Mouse (Mus musculus) megakaryocyte progenitor cell, adult 5-6 weeks (primary cell): ENCODE results near the gene D230025D16Rik. TPM values are rescaled to one million over a fixed set of nuclear protein-coding genes. Genes with fewer than 3 reads are reported as not detected.
"Not testable (repeated sequence)": the region's sequence is repeated elsewhere in the genome, so short reads cannot be mapped to it uniquely, and the experiment has no call there.

Experiments used
- ATAC-seq: replicated peaks from 2 replicates; pipeline ENCODE4 v1.8.0; 2016; ENCODE audit warnings: mild to moderate bottlenecking, moderate TSS enrichment, inconsistent platforms; ENCODE audit not compliant: poor library complexity
- total RNA-seq, 2 experiments: library from RNA; stranded (forward) in 1 of 2; stranded (reverse) in 1 of 2; fragments of 157-497, 149-512 nt in 1 of 2; fragments of 200-1000 nt in 1 of 2; gene quantifications; 2 replicates each; pipeline versions ENCODE4 v1.2.3 to v1.2.4; 2015 to 2017

The D230025D16Rik gene
- total RNA-seq, 2 experiments from 2014 or later, result 21.2 to 31.3 TPM

GRCm38 (mm10) chr8:105290554-105291314, 65.8 kb downstream of the D230025D16Rik start:
- ATAC-seq, result peak; percentile 61

GRCm38 (mm10) chr8:105291364-105291763, 66.4 kb downstream of the D230025D16Rik start:
- ATAC-seq, result not testable (repeated sequence)

GRCm38 (mm10) chr8:105291802-105292201, 66.9 kb downstream of the D230025D16Rik start:
- not testable (repeated sequence) for ATAC-seq

GRCm38 (mm10) chr8:105292471-105292870, 67.5 kb downstream of the D230025D16Rik start:
- ATAC-seq, result no peak

GRCm38 (mm10) chr8:105293405-105293804, 68.5 kb downstream of the D230025D16Rik start:
- no peak for ATAC-seq

GRCm38 (mm10) chr8:105294776-105295175, 69.8 kb downstream of the D230025D16Rik start:
- ATAC-seq, result no peak

GRCm38 (mm10) chr8:105295256-105295655, 70.3 kb downstream of the D230025D16Rik start:
- no peak for ATAC-seq

- no peak for ATAC-seq
Measured at GRCm38 (mm10) chr8:105295895-105296573, 71.1 kb downstream of the D230025D16Rik start, which contains the start of gene Exoc3l. Gene Exoc3l, minus strand, starts transcription at chr8:105296101.

GRCm38 (mm10) chr8:105297511-105298192, 72.7 kb downstream of the D230025D16Rik start, which contains the start of gene E2f4:
Gene E2f4, plus strand, starts transcription at chr8:105297663.
- ATAC-seq, result peak; percentile 89

GRCm38 (mm10) chr8:105298351-105299252, 73.7 kb downstream of the D230025D16Rik start:
- no peak for ATAC-seq

- ATAC-seq, result peak; percentile 53
Measured at GRCm38 (mm10) chr8:105299962-105300361, 75.0 kb downstream of the D230025D16Rik start.

Other genes starting within 250 kb of the D230025D16Rik start
- gene Ces2h, start 224.3 kb upstream of the D230025D16Rik start, total RNA-seq (2015), result not detected in 2 replicates
- gene Ces2h, start 224.3 kb upstream of the D230025D16Rik start, total RNA-seq (2017), result not detected in 2 replicates
- gene Ces3a, start 176.5 kb upstream of the D230025D16Rik start, total RNA-seq (2015), result not detected in 2 replicates
- not detected in 2 replicates for gene Ces3a, start 176.5 kb upstream of the D230025D16Rik start, total RNA-seq (2017)
- gene Ces3b, start 141.4 kb upstream of the D230025D16Rik start, total RNA-seq (2015), result not detected in 2 replicates
- gene Ces3b, start 141.4 kb upstream of the D230025D16Rik start, total RNA-seq (2017), result not detected in 2 replicates
- not detected in 2 replicates for gene Ces4a, start 93.3 kb upstream of the D230025D16Rik start, total RNA-seq (2015)
- gene Ces4a, start 93.3 kb upstream of the D230025D16Rik start, total RNA-seq (2017), result not detected in 2 replicates
- 146 and 152 TPM in 2 replicates for gene Cbfb, start 54.5 kb upstream of the D230025D16Rik start, total RNA-seq (2015)
- gene Cbfb, start 54.5 kb upstream of the D230025D16Rik start, total RNA-seq (2017), result 157 and 178 TPM in 2 replicates
- gene B3gnt9, start 30.0 kb downstream of the D230025D16Rik start, total RNA-seq (2015), result 0.22 and 0.27 TPM in 2 replicates
- 0.17 and 0.37 TPM in 2 replicates for gene B3gnt9, start 30.0 kb downstream of the D230025D16Rik start, total RNA-seq (2017)
- 7.0 and 8.7 TPM in 2 replicates for gene Tradd, start 39.5 kb downstream of the D230025D16Rik start, total RNA-seq (2015)
- gene Tradd, start 39.5 kb downstream of the D230025D16Rik start, total RNA-seq (2017), result 14.2 and 15.4 TPM in 2 replicates
- gene Fbxl8, start 39.5 kb downstream of the D230025D16Rik start, total RNA-seq (2015), result 2.3 and 3.2 TPM in 2 replicates
- 1.2 and 2.3 TPM in 2 replicates for gene Fbxl8, start 39.5 kb downstream of the D230025D16Rik start, total RNA-seq (2017)
- not detected in 2 replicates for gene Hsf4, start 44.7 kb downstream of the D230025D16Rik start, total RNA-seq (2015)
- not detected in 2 replicates for gene Hsf4, start 44.7 kb downstream of the D230025D16Rik start, total RNA-seq (2017)
- gene Nol3, start 51.0 kb downstream of the D230025D16Rik start, total RNA-seq (2015), result not detected in 2 replicates
- 0.04 TPM in 1 of 2 replicates, not detected in the other for gene Nol3, start 51.0 kb downstream of the D230025D16Rik start, total RNA-seq (2017)
- 2.1 and 4.2 TPM in 2 replicates for gene 4931428F04Rik, start 64.7 kb downstream of the D230025D16Rik start, total RNA-seq (2015)
- 1.5 and 1.8 TPM in 2 replicates for gene 4931428F04Rik, start 64.7 kb downstream of the D230025D16Rik start, total RNA-seq (2017)
- gene Exoc3l, start 71.0 kb downstream of the D230025D16Rik start, total RNA-seq (2015), result 0.52 and 0.61 TPM in 2 replicates
- gene Exoc3l, start 71.0 kb downstream of the D230025D16Rik start, total RNA-seq (2017), result 0.20 and 1.6 TPM in 2 replicates
- gene E2f4, start 72.5 kb downstream of the D230025D16Rik start, total RNA-seq (2015), result 121 and 126 TPM in 2 replicates
- gene E2f4, start 72.5 kb downstream of the D230025D16Rik start, total RNA-seq (2017), result 47.0 and 53.6 TPM in 2 replicates
- 0.49 and 0.71 TPM in 2 replicates for gene Elmo3, start 80.5 kb downstream of the D230025D16Rik start, total RNA-seq (2015)
- gene Elmo3, start 80.5 kb downstream of the D230025D16Rik start, total RNA-seq (2017), result 0.33 and 0.88 TPM in 2 replicates
- 1.2 and 2.0 TPM in 2 replicates for gene Lrrc29, start 101.1 kb downstream of the D230025D16Rik start, total RNA-seq (2015)
- gene Lrrc29, start 101.1 kb downstream of the D230025D16Rik start, total RNA-seq (2017), result 1.3 and 2.9 TPM in 2 replicates
- gene Tmem208, start 101.2 kb downstream of the D230025D16Rik start, total RNA-seq (2015), result 70.7 and 84.0 TPM in 2 replicates
- 41.0 and 50.3 TPM in 2 replicates for gene Tmem208, start 101.2 kb downstream of the D230025D16Rik start, total RNA-seq (2017)
- gene Fhod1, start 122.8 kb downstream of the D230025D16Rik start, total RNA-seq (2015), result 5.0 and 6.2 TPM in 2 replicates
- 2.3 and 2.9 TPM in 2 replicates for gene Fhod1, start 122.8 kb downstream of the D230025D16Rik start, total RNA-seq (2017)
- 0.54 and 0.79 TPM in 2 replicates for gene Slc9a5, start 123.7 kb downstream of the D230025D16Rik start, total RNA-seq (2015)
- gene Slc9a5, start 123.7 kb downstream of the D230025D16Rik start, total RNA-seq (2017), result under 0.01 and 0.61 TPM in 2 replicates
- not detected in 2 replicates for gene Plekhg4, start 148.1 kb downstream of the D230025D16Rik start, total RNA-seq (2015)
- not detected in 2 replicates for gene Plekhg4, start 148.1 kb downstream of the D230025D16Rik start, total RNA-seq (2017)
- gene Kctd19, start 188.4 kb downstream of the D230025D16Rik start, total RNA-seq (2015), result not detected in 2 replicates
- 0.12 TPM in 1 of 2 replicates, not detected in the other for gene Kctd19, start 188.4 kb downstream of the D230025D16Rik start, total RNA-seq (2017)
- 0.30 TPM in 1 of 2 replicates, not detected in the other for gene Lrrc36, start 188.4 kb downstream of the D230025D16Rik start, total RNA-seq (2015)
- gene Lrrc36, start 188.4 kb downstream of the D230025D16Rik start, total RNA-seq (2017), result 0.91 and 1.2 TPM in 2 replicates
- gene Tppp3, start 246.4 kb downstream of the D230025D16Rik start, total RNA-seq (2015), result 0.27 TPM in 1 of 2 replicates, not detected in the other
- gene Tppp3, start 246.4 kb downstream of the D230025D16Rik start, total RNA-seq (2017), result 0.57 and 2.4 TPM in 2 replicates